Mouse (Mus musculus) heart, embryonic 10.5 days (tissue): ENCODE results near the gene Gm10320. TPM values are rescaled to one million over a fixed set of nuclear protein-coding genes. Genes with fewer than 3 reads are reported as not detected.

ENCODE experiments used
- DNase-seq: peaks from one replicate; pipeline ENCODE4 v3.0.0-alpha.2; 2017; ENCODE audit warnings: low spot score
- H3K27ac ChIP-seq: fragments of 300-500 bp; sonication (generic); 2 replicates; pipeline ENCODE4 v1.5.1; 2016; ENCODE audit warnings: mild to moderate bottlenecking
- H3K27me3 ChIP-seq: fragments of 300-500 bp; sonication (generic); 2 replicates; pipeline ENCODE4 v1.6.1; 2016; ENCODE audit warnings: mild to moderate bottlenecking; ENCODE audit not compliant: poor library complexity, insufficient read depth, severe bottlenecking
- H3K36me3 ChIP-seq: fragments of 300-500 bp; sonication (generic); 2 replicates; pipeline ENCODE4 v1.6.1; 2016; ENCODE audit warnings: mild to moderate bottlenecking, moderate library complexity
- H3K4me1 ChIP-seq: fragments of 300-500 bp; sonication (generic); 2 replicates; pipeline ENCODE4 v1.6.1; 2016; ENCODE audit warnings: mild to moderate bottlenecking
- H3K4me3 ChIP-seq: fragments of 300-500 bp; sonication (generic); 2 replicates; pipeline ENCODE4 v1.5.1; 2016; ENCODE audit warnings: mild to moderate bottlenecking, moderate library complexity
- H3K9me3 ChIP-seq: fragments of 300-500 bp; sonication (generic); 2 replicates; pipeline ENCODE4 v1.6.1; 2016; ENCODE audit warnings: mild to moderate bottlenecking, moderate library complexity
- WGBS: fragments of 180-500 bp; shearing (Covaris S2); methylation state at CpG from one replicate; pipeline ENCODE4 v1.1.7; 2016; 5-methylcytosine and 5-hydroxymethylcytosine counted together
- polyA plus RNA-seq: library from polyadenylated mRNA; unstranded; fragments of >200 nt; fragmentation: Nextera tagmentation; extraction: Ambion mirVana; gene quantifications from 2 replicates; pipeline ENCODE4 v1.2.1, GENCODE M21; 2016

Gm10320 gene
- polyA plus RNA-seq, 1 experiment from 2014 or later = 0.82 TPM

DNA sequence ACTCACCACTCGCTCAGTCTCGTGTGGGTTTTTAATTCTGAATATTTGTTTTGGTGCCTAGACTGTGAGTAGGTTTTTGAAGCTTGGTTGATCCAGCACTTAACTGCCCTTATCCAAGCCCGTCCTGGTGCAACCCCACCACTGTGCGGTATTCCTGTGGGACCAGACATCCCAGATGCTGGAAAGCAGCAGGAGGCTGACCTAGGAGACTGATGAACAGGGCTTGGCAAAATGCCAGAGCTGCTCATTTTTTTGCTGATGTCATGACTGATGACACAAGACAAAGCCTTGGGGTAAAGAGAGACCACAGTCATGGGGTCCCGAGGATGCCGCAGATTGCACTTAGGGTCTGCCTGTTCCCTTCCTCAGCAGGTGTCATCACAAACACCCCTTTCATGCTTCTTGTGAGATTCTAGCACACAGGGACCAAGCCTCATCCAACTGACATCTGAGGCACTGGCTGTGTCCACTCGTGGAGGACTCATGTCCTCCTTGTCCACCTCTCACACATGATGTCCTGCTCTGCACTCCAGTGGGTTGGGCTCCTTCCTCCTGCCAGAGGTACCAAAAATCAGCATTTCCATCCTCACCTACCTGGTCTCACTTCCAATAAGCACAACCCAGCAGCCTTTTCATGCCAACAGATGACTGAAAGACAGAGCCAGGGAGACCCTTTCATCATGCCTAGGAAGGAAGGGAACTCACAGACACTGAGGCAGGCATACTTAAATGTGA lies 46.2 kb downstream of the Gm10320 start:
- WGBS = 87% methylated on average over 7 of the region's 7 CpGs
- peak; percentile 61 for DNase-seq
- no peak overlapping the region for H3K27ac ChIP-seq

GRCm38 (mm10) chr13:98441001-98441400 lies 50.8 kb downstream of the Gm10320 start:
- 67% methylated on average over 4 of the region's 4 CpGs for WGBS
- 0 out of 2 replicates have a peak, but pooled peaks cover 5% of the 10 kb centered on the region for H3K27me3 ChIP-seq
- H3K36me3 ChIP-seq = no peaks in the 10 kb centered on the region
- DNase-seq = peak; percentile 48
- 0 out of 2 replicates have a peak overlapping the region, but pooled peaks have one; percentile 8 for H3K4me3 ChIP-seq
- no peak overlapping the region for H3K27ac ChIP-seq
- H3K9me3 ChIP-seq = no peaks in the 10 kb centered on the region
- no peaks in the 10 kb centered on the region for H3K4me1 ChIP-seq

More for the DNA sequence above, 46.2 kb downstream of the Gm10320 start:
- H3K36me3 ChIP-seq = no peaks in the 10 kb centered on the region
- H3K27me3 ChIP-seq = 0 out of 2 replicates have a peak, but pooled peaks cover 8% of the 10 kb centered on the region
- H3K4me1 ChIP-seq = no peaks in the 10 kb centered on the region
- no peak overlapping the region for H3K4me3 ChIP-seq
- no peaks in the 10 kb centered on the region for H3K9me3 ChIP-seq

DNA sequence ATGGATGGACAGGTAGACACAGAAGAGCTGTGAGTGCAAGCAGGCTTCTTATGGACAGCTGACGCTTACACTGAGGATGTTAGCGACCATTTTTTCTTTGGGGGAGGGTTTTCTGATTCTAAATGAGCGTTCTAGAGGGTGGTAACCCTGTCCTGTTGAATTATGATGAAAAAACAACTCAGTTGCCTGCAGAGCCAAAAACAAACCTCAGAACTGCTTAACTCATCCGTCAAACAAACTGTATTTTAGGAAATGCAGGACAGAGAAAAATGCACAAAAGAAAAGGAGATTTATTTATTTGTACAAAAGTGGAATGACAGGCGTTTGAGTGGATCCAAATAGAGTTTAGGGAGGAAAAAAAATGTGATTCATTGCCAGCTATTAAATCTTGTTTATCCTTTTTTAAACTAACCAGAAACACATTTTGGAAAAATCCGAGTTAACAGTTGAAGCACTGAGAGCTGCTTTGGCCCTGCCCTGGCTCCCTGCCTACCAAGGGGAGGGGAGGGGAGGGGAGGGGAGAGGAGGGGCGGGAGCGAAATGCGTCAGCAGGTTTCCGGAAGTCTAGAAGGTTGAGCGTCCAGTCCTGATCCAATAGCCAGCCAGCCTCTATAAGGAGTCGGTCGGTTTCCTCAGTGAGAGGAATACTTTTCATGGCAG lies 51.4 kb downstream of the Gm10320 start:
- DNase-seq = peak; percentile 72
- 43% methylated on average over 13 of the region's 13 CpGs for WGBS
- no peaks in the 10 kb centered on the region for H3K4me1 ChIP-seq

More for the DNA sequence above, 51.4 kb downstream of the Gm10320 start:
- Histone ChIP-seq H3K9me3 (no peaks in the 10 kb centered on the region), H3K36me3 (no peaks in the 10 kb centered on the region), H3K27ac (no peak overlapping the region), H3K27me3 (no peaks in the 10 kb centered on the region), H3K4me3 (0 out of 2 replicates have a peak overlapping the region, but pooled peaks have one; percentile 8)

Other genes with a start within 250 kb of the Gm10320 start
- gene Utp15, start 229.0 kb downstream of the Gm10320 start, polyA plus RNA-seq = 25.1 and 32.1 TPM in 2 replicates
- gene Ankra2, start 228.9 kb downstream of the Gm10320 start, polyA plus RNA-seq = 14.8 and 16.3 TPM in 2 replicates
- not detected in 2 replicates for gene Gm21976, start 212.1 kb downstream of the Gm10320 start, polyA plus RNA-seq
- 512 and 641 TPM in 2 replicates for gene Btf3, start 175.0 kb downstream of the Gm10320 start, polyA plus RNA-seq
- gene Foxd1, start 137.8 kb downstream of the Gm10320 start, polyA plus RNA-seq = 0.10 and 0.16 TPM in 2 replicates
- 0.05 TPM in 1 of 2 replicates, not detected in the other for gene Tmem174, start 145.4 kb upstream of the Gm10320 start, polyA plus RNA-seq
- gene Tmem171, start 202.8 kb upstream of the Gm10320 start, polyA plus RNA-seq = 0.73 and 1.0 TPM in 2 replicates